In genomic region chr17:83224451-83224971, GRCm38 (mm10) we compare ENCODE assay signal across 8 mouse cellular contexts. TPM values are rescaled to one million over a fixed set of nuclear protein-coding genes. Genes with fewer than 3 reads are reported as not detected.
A peak's percentile ranks its signal among the peaks of the same experiment; 100 is the strongest.
DNase-seq lines count a peak whose midpoint lies in the region; ATAC-seq and TF ChIP-seq lines count a peak whose summit lies in the region.
"Had no signal": no experiment of that assay in that cellular context is flagged by ENCODE, and none has a peak within 500 bp of the region (broad histone marks: within the 10 kb centered on the region; RNA-seq: fewer than 3 reads in every experiment).

No protein-coding gene starts in this region.

- no peaks in the 10 kb centered on the region for H3K27me3 ChIP-seq in lung, embryonic 14.5 days (ENCODE audit: insufficient read depth, low read length)
- no peaks in the 10 kb centered on the region for H3K27me3 ChIP-seq in hindbrain, embryonic 11.5 days (ENCODE audit: control insufficient read depth, insufficient read depth, low read length)
- no peaks in the 10 kb centered on the region for H3K27me3 ChIP-seq in stomach, postnatal 0 days (ENCODE audit: control insufficient read depth, insufficient read depth, low read length)

- no peak for DNase-seq in lung, embryonic 14.5 days
- no peak for DNase-seq in lung, postnatal 25 days (ENCODE audit: low spot score)
- DNase-seq in hindbrain, embryonic 11.5 days (ENCODE audit: low spot score): peak; percentile 48
- DNase-seq in kidney, postnatal 4 days: peak; percentile 59 to 64
- DNase-seq in stomach, postnatal 0 days (ENCODE audit: low spot score): peak; percentile 48
- DNase-seq in urinary bladder, adult 2 months (ENCODE audit: low spot score): no peak
- no peak for DNase-seq in cerebellum, adult 18-20 months

- peaks cover 3% of the 10 kb centered on the region; the same call in 1 of the 2 replicates for H3K4me1 ChIP-seq in lung, embryonic 14.5 days (ENCODE audit: insufficient read depth)
- peaks cover 7% of the 10 kb centered on the region; the same call in 1 of the 2 replicates for H3K4me1 ChIP-seq in hindbrain, embryonic 11.5 days (replicated peaks; ENCODE audit: control insufficient read depth, insufficient read depth, low read length)
- H3K4me1 ChIP-seq in stomach, postnatal 0 days (replicated peaks; ENCODE audit: control insufficient read depth, insufficient read depth): peaks cover 5% of the 10 kb centered on the region; the same call in 1 of the 2 replicates

- TF ChIP-seq CTCF in lung, embryonic 14.5 days (IDR thresholded peaks at IDR 0.05; ENCODE audit: low read depth): no peak
- no peak for TF ChIP-seq CTCF in stomach, postnatal 0 days (IDR thresholded peaks at IDR 0.05; ENCODE audit: low read depth)

- H3K4me3 ChIP-seq in lung, embryonic 14.5 days (ENCODE audit: low read depth, low read length): no peak overlapping the region
- no peak overlapping the region for H3K4me3 ChIP-seq in hindbrain, embryonic 11.5 days (ENCODE audit: low read depth, low read length)
- no peak overlapping the region for H3K4me3 ChIP-seq in stomach, postnatal 0 days (ENCODE audit: low read depth, low read length)
- H3K4me3 ChIP-seq: myocyte had no signal

- H3K9ac ChIP-seq in lung, embryonic 14.5 days: no peak overlapping the region
- no peak overlapping the region for H3K9ac ChIP-seq in hindbrain, embryonic 11.5 days (ENCODE audit: low read depth, low read length)
- no peak overlapping the region for H3K9ac ChIP-seq in stomach, postnatal 0 days (ENCODE audit: low read length)

- TF ChIP-seq EP300 in stomach, postnatal 0 days (optimal IDR thresholded peaks at IDR 0.05): no peak

- H3K27ac ChIP-seq in lung, embryonic 14.5 days (ENCODE audit: low read depth): no peak overlapping the region
- peak overlapping the region; percentile 65 for H3K27ac ChIP-seq in hindbrain, embryonic 11.5 days (ENCODE audit: low read depth, low read length)
- H3K27ac ChIP-seq in stomach, postnatal 0 days (replicated peaks): no peak overlapping the region; the same call in 1 of the 2 replicates

- ATAC-seq in lung, embryonic 14.5 days (ENCODE audit: insufficient read depth): peak; percentile 37
- ATAC-seq in hindbrain, embryonic 11.5 days (ENCODE audit: low FRiP score): peak; percentile 70
- no peak for ATAC-seq in stomach, postnatal 0 days (ENCODE audit: low FRiP score, low TSS enrichment)

- H3K4me2 ChIP-seq in lung, embryonic 14.5 days: no peak overlapping the region
- no peak overlapping the region for H3K4me2 ChIP-seq in hindbrain, embryonic 11.5 days (replicated peaks; ENCODE audit: low read depth, low read length)
- no peak overlapping the region for H3K4me2 ChIP-seq in stomach, postnatal 0 days (replicated peaks; ENCODE audit: low read depth)

- no peaks in the 10 kb centered on the region for H3K9me3 ChIP-seq in lung, embryonic 14.5 days (ENCODE audit: low read depth, low read length)
- no peaks in the 10 kb centered on the region for H3K9me3 ChIP-seq in hindbrain, embryonic 11.5 days (ENCODE audit: control insufficient read depth, low read length)
- H3K9me3 ChIP-seq in stomach, postnatal 0 days (ENCODE audit: control insufficient read depth, low read length): no peaks in the 10 kb centered on the region

- WGBS in lung, embryonic 14.5 days: 72% methylated on average over 13 of the region's 13 CpGs
- 52% methylated on average over 13 of the region's 13 CpGs for WGBS in hindbrain, embryonic 11.5 days
- whole genome bisulfite sequencing in stomach, postnatal 0 days: 71% methylated on average over 13 of the region's 13 CpGs

- H3K36me3 ChIP-seq in lung, embryonic 14.5 days (ENCODE audit: insufficient read depth): peaks cover 65% of the 10 kb centered on the region
- no peaks in the 10 kb centered on the region for H3K36me3 ChIP-seq in hindbrain, embryonic 11.5 days (ENCODE audit: control insufficient read depth, insufficient read depth, low read length)
- H3K36me3 ChIP-seq in stomach, postnatal 0 days (ENCODE audit: control insufficient read depth, insufficient read depth, low read length): peaks cover 5% of the 10 kb centered on the region

RNA-seq across cellular contexts. Expression of gene Pkdcc, which starts 9.4 kb away (rescaled TPM):
- 21.1 and 25.3 TPM in 2 replicates for polyA plus RNA-seq in lung, embryonic 14.5 days (2014; fragmentation: Nextera tagmentation; extraction: Ambion mirVana)
- polyA plus RNA-seq in hindbrain, embryonic 11.5 days (2014; fragmentation: Nextera tagmentation; extraction: Ambion mirVana): 9.6 and 10.8 TPM in 2 replicates
- 10.3 and 14.1 TPM in 2 replicates for polyA plus RNA-seq in stomach, postnatal 0 days (2015; fragmentation: Nextera tagmentation; extraction: Ambion mirVana)
- polyA plus RNA-seq in urinary bladder, adult 2 months (2012; rRNA removed): 65.2 and 69.9 TPM in 2 replicates

Comparison
In these comparisons a context has a peak if more than half of its experiments do, and no peak if none do; other contexts are left out.
1. DNase-seq: peak in hindbrain, embryonic 11.5 days (single experiment), kidney, postnatal 4 days (2 of 2) and stomach, postnatal 0 days (single experiment); none in lung, embryonic 14.5 days (single experiment), lung, postnatal 25 days (single experiment), urinary bladder, adult 2 months (single experiment) and cerebellum, adult 18-20 months (0 of 2).